Mouse (Mus musculus): Measurements from ENCODE around the gene Jmjd1c.

DNA sequence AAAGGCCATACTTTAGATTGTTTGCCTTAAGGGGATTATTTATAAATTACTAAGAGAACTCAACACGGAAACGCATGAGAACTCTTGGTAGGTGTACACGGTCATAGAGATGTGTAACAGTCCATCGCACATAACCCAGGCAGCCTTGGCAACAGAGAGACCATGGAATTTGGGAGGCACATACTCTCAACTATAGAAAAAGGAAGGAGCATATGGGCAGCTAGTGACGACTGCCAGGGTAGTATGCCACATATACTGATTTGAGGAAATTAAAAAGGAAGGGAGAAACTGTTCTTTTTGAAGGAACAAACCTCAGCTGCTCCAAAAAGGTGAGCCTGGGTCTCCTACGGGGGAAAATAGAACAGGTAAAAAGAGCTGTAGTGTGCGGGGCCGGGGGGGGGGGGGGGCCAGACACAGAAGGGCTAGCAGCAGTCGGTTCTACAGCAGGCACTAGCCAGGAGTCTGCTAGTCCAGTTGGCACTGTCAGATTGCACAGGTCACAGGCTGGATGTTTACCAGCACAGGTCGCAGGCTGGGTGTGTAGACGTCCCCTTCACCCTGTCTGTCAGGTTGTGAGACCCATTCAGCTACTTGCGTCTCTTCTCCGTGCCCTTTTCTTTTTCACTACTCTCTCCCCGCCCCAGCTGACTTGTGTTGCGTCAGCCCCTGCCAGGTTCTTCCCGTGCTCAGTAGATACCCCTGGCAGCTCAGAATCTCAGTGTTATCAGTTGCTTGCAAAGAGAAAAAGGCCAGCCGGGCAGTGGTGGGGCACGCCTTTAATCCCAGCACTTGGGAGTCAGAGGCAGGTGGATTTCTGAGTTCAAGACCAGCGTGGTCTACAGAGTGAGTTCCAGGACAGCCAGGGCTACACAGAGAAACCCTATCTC lies 9.6 kb downstream of the Jmjd1c start:
- TF ChIP-seq EP300 (IDR thresholded peaks at IDR 0.05; ENCODE audit: low read depth) (no peak), CTCF (IDR thresholded peaks at IDR 0.05; ENCODE audit: low read depth) (no peak)

All from liver, postnatal 0 days (tissue).